Mouse (Mus musculus) erythroblast, embryonic 14.5 days (primary cell): ENCODE results near the gene Chst10.

Source experiments
- GATA1 ChIP-seq: IDR thresholded peaks from 2 replicates; pipeline ENCODE4 v1.6.1; 2012; ENCODE audit warnings: low read length, inconsistent platforms, mixed read lengths
- TAL1 ChIP-seq: IDR thresholded peaks from 3 replicates; pipeline ENCODE4 v1.6.1; 2012; ENCODE audit warnings: low read length, inconsistent platforms, mixed read lengths

DNA sequence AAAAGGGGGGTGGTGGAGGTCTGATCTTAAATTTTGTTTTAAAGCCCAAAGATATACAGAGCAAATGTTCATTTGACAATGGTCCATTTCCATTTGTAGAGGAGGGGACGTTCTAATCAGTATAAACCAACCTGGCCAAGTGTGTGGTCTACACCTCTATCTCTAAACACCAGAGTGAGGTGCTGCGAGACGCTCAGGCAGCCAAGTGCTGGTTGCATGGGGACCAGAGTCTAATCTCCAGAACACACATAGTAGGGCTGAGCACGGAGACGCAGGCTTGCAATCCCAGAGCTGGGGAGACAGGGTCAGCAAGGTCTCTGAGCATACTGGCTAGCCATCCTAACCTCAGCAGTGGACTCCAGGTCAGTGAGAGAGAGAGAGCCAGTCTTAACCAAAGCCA lies 6.5 kb downstream of the Chst10 start:
- no peak for TF ChIP-seq TAL1
- no peak for TF ChIP-seq GATA1
